Mouse (Mus musculus): ENCODE measurements around the gene Erc2. TPM values are rescaled to one million over a fixed set of nuclear protein-coding genes. Genes with fewer than 3 reads are reported as not detected.

Gene Erc2
- polyA plus RNA-seq, 1 experiment from 2014 or later: 13.7 TPM

GRCm38 (mm10) chr14:28278951-28279350 lies 656.7 kb downstream of the Erc2 start:
- no peak overlapping the region for H3K9ac ChIP-seq
- ATAC-seq (ENCODE audit: insufficient number of reproducible peaks, insufficient read depth, low FRiP score, low TSS enrichment, low read depth): 0 out of 2 replicates have a peak, but pooled peaks have one; percentile 48
- 47% methylated on average over 6 of the region's 6 CpGs for WGBS
- H3K4me1 ChIP-seq: peaks cover 43% of the 10 kb centered on the region
- H3K27ac ChIP-seq: peak overlapping the region; percentile 82
- H3K36me3 ChIP-seq: no peaks in the 10 kb centered on the region
- 0 out of 2 replicates have a peak overlapping the region, but pooled peaks have one; percentile 1 for H3K4me2 ChIP-seq
- H3K4me3 ChIP-seq: no peak overlapping the region
- H3K9me3 ChIP-seq: no peaks in the 10 kb centered on the region
- H3K27me3 ChIP-seq: no peaks in the 10 kb centered on the region

- no peak overlapping the region for H3K9ac ChIP-seq
- ATAC-seq (ENCODE audit: insufficient number of reproducible peaks, insufficient read depth, low FRiP score, low TSS enrichment, low read depth): no peak
- peak overlapping the region; percentile 82; the same call in 1 of the 2 replicates for H3K27ac ChIP-seq
- H3K9me3 ChIP-seq: no peaks in the 10 kb centered on the region
- no peaks in the 10 kb centered on the region for H3K27me3 ChIP-seq
- peaks cover 45% of the 10 kb centered on the region for H3K4me1 ChIP-seq
- WGBS: 33% methylated on average over 1 of the region's 1 CpGs
- H3K36me3 ChIP-seq: no peaks in the 10 kb centered on the region
- no peak overlapping the region for H3K4me2 ChIP-seq
- no peak overlapping the region for H3K4me3 ChIP-seq
These were observed 658.1 kb downstream of the Erc2 start for GRCm38 (mm10) chr14:28280376-28280775.

GRCm38 (mm10) chr14:28283319-28284095 lies 661.3 kb downstream of the Erc2 start:
- Histone ChIP-seq H3K4me3 (no peak overlapping the region), H3K4me2 (no peak overlapping the region), H3K4me1 (peaks cover 39% of the 10 kb centered on the region), H3K9ac (no peak overlapping the region), H3K36me3 (no peaks in the 10 kb centered on the region), H3K9me3 (no peaks in the 10 kb centered on the region), H3K27ac (no peak overlapping the region), H3K27me3 (no peaks in the 10 kb centered on the region)
- ATAC-seq (ENCODE audit: insufficient number of reproducible peaks, insufficient read depth, low FRiP score, low TSS enrichment, low read depth): no peak
- 97% methylated on average over 1 of the region's 1 CpGs for WGBS

GRCm38 (mm10) chr14:28286511-28286910 lies 664.3 kb downstream of the Erc2 start:
- ATAC-seq (ENCODE audit: insufficient number of reproducible peaks, insufficient read depth, low FRiP score, low TSS enrichment, low read depth): no peak
- Histone ChIP-seq H3K36me3 (no peaks in the 10 kb centered on the region), H3K27me3 (no peaks in the 10 kb centered on the region), H3K9me3 (no peaks in the 10 kb centered on the region), H3K27ac (no peak overlapping the region), H3K4me3 (no peak overlapping the region), H3K9ac (no peak overlapping the region), H3K4me1 (peaks cover 9% of the 10 kb centered on the region; the same call in 1 of the 2 replicates), H3K4me2 (no peak overlapping the region)

GRCm38 (mm10) chr14:28288196-28288595 lies 666.0 kb downstream of the Erc2 start:
- no peak for ATAC-seq (ENCODE audit: insufficient number of reproducible peaks, insufficient read depth, low FRiP score, low TSS enrichment, low read depth)
- 86% methylated on average over 2 of the region's 2 CpGs for WGBS
- no peak overlapping the region for H3K4me3 ChIP-seq

GRCm38 (mm10) chr14:28288926-28289325 lies 666.7 kb downstream of the Erc2 start:
- ATAC-seq (ENCODE audit: insufficient number of reproducible peaks, insufficient read depth, low FRiP score, low TSS enrichment, low read depth): no peak
- Histone ChIP-seq H3K4me2 (no peak overlapping the region), H3K36me3 (no peaks in the 10 kb centered on the region), H3K9ac (no peak overlapping the region), H3K4me3 (no peak overlapping the region), H3K27ac (no peak overlapping the region), H3K9me3 (no peaks in the 10 kb centered on the region), H3K4me1 (0 out of 2 replicates have a peak, but pooled peaks cover 6% of the 10 kb centered on the region), H3K27me3 (no peaks in the 10 kb centered on the region)
- 72% methylated on average over 2 of the region's 2 CpGs for WGBS

More at GRCm38 (mm10) chr14:28288196-28288595, 666.0 kb downstream of the Erc2 start:
- Histone ChIP-seq H3K4me1 (0 out of 2 replicates have a peak, but pooled peaks cover 6% of the 10 kb centered on the region), H3K27me3 (no peaks in the 10 kb centered on the region), H3K9ac (no peak overlapping the region), H3K4me2 (no peak overlapping the region), H3K9me3 (no peaks in the 10 kb centered on the region), H3K27ac (no peak overlapping the region), H3K36me3 (no peaks in the 10 kb centered on the region)

- WGBS: 90% methylated on average over 5 of the region's 5 CpGs
- H3K4me1 ChIP-seq: peaks cover 16% of the 10 kb centered on the region
- H3K27ac ChIP-seq: no peak overlapping the region
- H3K4me3 ChIP-seq: no peak overlapping the region
- no peak for ATAC-seq (ENCODE audit: insufficient number of reproducible peaks, insufficient read depth, low FRiP score, low TSS enrichment, low read depth)
- H3K4me2 ChIP-seq: no peak overlapping the region
- no peaks in the 10 kb centered on the region for H3K36me3 ChIP-seq
- H3K9me3 ChIP-seq: no peaks in the 10 kb centered on the region
- H3K27me3 ChIP-seq: 0 out of 2 replicates have a peak, but pooled peaks cover 3% of the 10 kb centered on the region
- H3K9ac ChIP-seq: no peak overlapping the region
These were observed 671.7 kb downstream of the Erc2 start for GRCm38 (mm10) chr14:28293921-28294320.

- 60% methylated on average over 4 of the region's 4 CpGs for WGBS
- Histone ChIP-seq H3K36me3 (no peaks in the 10 kb centered on the region), H3K4me3 (no peak overlapping the region), H3K4me1 (peaks cover 16% of the 10 kb centered on the region), H3K9me3 (no peaks in the 10 kb centered on the region), H3K27ac (0 out of 2 replicates have a peak overlapping the region, but pooled peaks have one; percentile 3), H3K9ac (no peak overlapping the region), H3K27me3 (0 out of 2 replicates have a peak, but pooled peaks cover 3% of the 10 kb centered on the region), H3K4me2 (no peak overlapping the region)
- no peak for ATAC-seq (ENCODE audit: insufficient number of reproducible peaks, insufficient read depth, low FRiP score, low TSS enrichment, low read depth)
These were observed 672.9 kb downstream of the Erc2 start for GRCm38 (mm10) chr14:28295145-28295544.

GRCm38 (mm10) chr14:28300095-28300494 lies 677.9 kb downstream of the Erc2 start:
- no peak overlapping the region for H3K9ac ChIP-seq
- 73% methylated on average over 6 of the region's 6 CpGs for WGBS
- H3K36me3 ChIP-seq: no peaks in the 10 kb centered on the region
- H3K4me3 ChIP-seq: no peak overlapping the region
- no peak for ATAC-seq (ENCODE audit: insufficient number of reproducible peaks, insufficient read depth, low FRiP score, low TSS enrichment, low read depth)
- no peaks in the 10 kb centered on the region for H3K9me3 ChIP-seq
- peaks cover 12% of the 10 kb centered on the region for H3K4me1 ChIP-seq
- no peak overlapping the region for H3K4me2 ChIP-seq
- 0 out of 2 replicates have a peak, but pooled peaks cover 3% of the 10 kb centered on the region for H3K27me3 ChIP-seq
- no peak overlapping the region for H3K27ac ChIP-seq

- no peak for ATAC-seq (ENCODE audit: insufficient number of reproducible peaks, insufficient read depth, low FRiP score, low TSS enrichment, low read depth)
- WGBS: 46% methylated on average over 5 of the region's 5 CpGs
- no peaks in the 10 kb centered on the region for H3K9me3 ChIP-seq
- 0 out of 2 replicates have a peak, but pooled peaks cover under 1% of the 10 kb centered on the region for H3K4me1 ChIP-seq
- no peak overlapping the region for H3K9ac ChIP-seq
- no peak overlapping the region for H3K4me2 ChIP-seq
- no peak overlapping the region for H3K27ac ChIP-seq
- no peaks in the 10 kb centered on the region for H3K27me3 ChIP-seq
- H3K36me3 ChIP-seq: no peaks in the 10 kb centered on the region
- H3K4me3 ChIP-seq: no peak overlapping the region
These were observed 679.0 kb downstream of the Erc2 start for GRCm38 (mm10) chr14:28301251-28301650.

- 74% methylated on average over 5 of the region's 5 CpGs for WGBS
- no peaks in the 10 kb centered on the region for H3K27me3 ChIP-seq
- no peak for ATAC-seq (ENCODE audit: insufficient number of reproducible peaks, insufficient read depth, low FRiP score, low TSS enrichment, low read depth)
These were observed 681.9 kb downstream of the Erc2 start for GRCm38 (mm10) chr14:28304131-28304530.

GRCm38 (mm10) chr14:28308661-28309060 lies 686.4 kb downstream of the Erc2 start:
- H3K9ac ChIP-seq: no peak overlapping the region
- ATAC-seq (ENCODE audit: insufficient number of reproducible peaks, insufficient read depth, low FRiP score, low TSS enrichment, low read depth): no peak
- H3K36me3 ChIP-seq: no peaks in the 10 kb centered on the region
- H3K27ac ChIP-seq: no peak overlapping the region
- no peaks in the 10 kb centered on the region for H3K9me3 ChIP-seq
- 58% methylated on average over 1 of the region's 1 CpGs for WGBS
- H3K4me3 ChIP-seq: no peak overlapping the region
- no peaks in the 10 kb centered on the region for H3K27me3 ChIP-seq
- H3K4me1 ChIP-seq: peaks cover 9% of the 10 kb centered on the region; the same call in 1 of the 2 replicates
- H3K4me2 ChIP-seq: no peak overlapping the region

More at GRCm38 (mm10) chr14:28304131-28304530, 681.9 kb downstream of the Erc2 start:
- no peak overlapping the region for H3K27ac ChIP-seq
- H3K9me3 ChIP-seq: no peaks in the 10 kb centered on the region
- H3K36me3 ChIP-seq: no peaks in the 10 kb centered on the region
- H3K9ac ChIP-seq: no peak overlapping the region
- H3K4me1 ChIP-seq: no peaks in the 10 kb centered on the region
- H3K4me2 ChIP-seq: no peak overlapping the region
- H3K4me3 ChIP-seq: no peak overlapping the region

Measured in embryonic facial prominence, embryonic 13.5 days (tissue).